Mouse (Mus musculus) cerebellum, adult 2 months (tissue): ENCODE measurements around the gene Zfp384.

Experiments
- CTCF ChIP-seq: fragments of 200-500 bp; IDR thresholded peaks from 2 replicates; pipeline ENCODE4 v1.5.1; 2011; ENCODE audit warnings: low read depth, mild to moderate bottlenecking, control low read depth, low read length, moderate library complexity, borderline replicate concordance; ENCODE audit not compliant: insufficient read depth
- POLR2A ChIP-seq: fragments of 200-500 bp; IDR thresholded peaks from 2 replicates; pipeline ENCODE4 v1.6.1; 2011; ENCODE audit warnings: low read length, control low read depth, borderline replicate concordance; ENCODE audit not compliant: insufficient read depth

GRCm38 (mm10) chr6:125005086-125005485, 3.9 kb upstream of the Zfp384 start:
- TF ChIP-seq CTCF (no peak), POLR2A (no peak)
